Mouse (Mus musculus) CD8-positive naive resting alpha-beta T cell, adult 2 months (primary cell): ENCODE data around the gene Pde8b.

Source experiments
- DNase-seq, 2 experiments: peaks; one replicate each; pipeline ENCODE4 v3.0.0; 2022; ENCODE audit warnings: low read depth in 2 of 2, low spot score in 2 of 2

Gene Pde8b

GRCm38 (mm10) chr13:95032127-95032831 is 217.9 kb downstream of the Pde8b start:
- no peak for DNase-seq

DNA sequence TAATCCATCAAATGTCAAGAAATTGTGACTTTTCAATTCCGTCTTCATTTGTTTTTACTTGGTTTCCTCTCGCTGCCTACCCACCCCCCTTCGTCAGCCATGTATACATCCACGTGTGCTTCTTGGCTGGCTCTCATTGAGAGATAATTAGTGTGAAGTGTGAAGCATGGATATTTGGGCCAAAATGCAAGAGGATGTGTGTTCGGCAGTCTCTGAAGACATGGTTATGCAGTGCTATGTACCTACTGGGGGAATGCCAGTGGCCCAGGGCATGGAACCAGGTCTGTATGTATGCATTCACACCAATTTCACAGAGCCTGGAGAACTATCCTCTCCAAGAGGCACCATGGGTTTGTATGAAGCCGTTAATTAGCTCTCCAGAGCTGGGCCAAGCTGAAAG is 219.3 kb downstream of the Pde8b start:
- no peak for DNase-seq

DNA sequence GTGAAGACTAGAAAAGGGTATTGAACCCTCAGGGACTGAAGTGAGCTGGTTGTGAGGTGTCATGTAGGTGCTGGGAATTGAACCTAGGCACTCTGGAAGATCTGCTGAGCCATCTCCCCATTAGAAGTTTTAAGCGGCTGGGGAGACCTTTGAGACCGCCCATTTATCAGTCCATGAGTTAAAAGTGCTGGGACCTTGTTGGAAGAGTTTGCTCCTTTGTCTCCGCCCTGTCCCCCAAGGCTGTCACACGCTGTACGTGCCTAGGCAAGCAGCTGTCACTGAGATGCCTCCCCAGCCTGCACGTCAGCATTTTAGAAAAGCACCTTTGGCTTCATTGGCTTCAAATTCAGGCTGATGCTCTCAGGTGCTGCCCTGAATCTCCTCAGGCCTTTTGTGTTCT is 229.9 kb downstream of the Pde8b start:
- no peak for DNase-seq

- DNase-seq: no peak
These were observed 230.8 kb downstream of the Pde8b start for GRCm38 (mm10) chr13:95019345-95019744.

DNA sequence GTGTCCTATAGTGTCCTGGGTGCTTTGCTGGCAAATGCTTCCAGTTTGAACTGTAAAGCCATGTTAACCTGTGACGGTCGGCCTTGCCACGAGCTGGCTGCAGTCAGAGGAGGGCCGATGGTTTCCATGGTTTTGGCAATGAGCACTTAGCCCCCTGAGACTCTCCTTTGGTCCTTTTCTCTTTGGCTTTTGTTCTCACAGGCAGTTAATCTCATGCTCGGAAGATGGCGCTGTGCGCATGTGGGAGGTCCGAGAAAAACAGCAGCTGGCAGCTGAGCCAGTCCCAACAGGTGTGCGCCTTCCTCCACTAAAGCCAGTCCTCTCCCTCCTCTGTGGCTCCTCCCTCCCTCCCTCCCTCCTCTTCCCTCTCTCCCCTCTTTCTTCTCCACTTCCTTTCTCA is 232.2 kb downstream of the Pde8b start:
- DNase-seq: peak in 1 of 2 experiments; percentile 5

- DNase-seq: no peak
These were observed 232.9 kb downstream of the Pde8b start for GRCm38 (mm10) chr13:95017278-95017677.

DNA sequence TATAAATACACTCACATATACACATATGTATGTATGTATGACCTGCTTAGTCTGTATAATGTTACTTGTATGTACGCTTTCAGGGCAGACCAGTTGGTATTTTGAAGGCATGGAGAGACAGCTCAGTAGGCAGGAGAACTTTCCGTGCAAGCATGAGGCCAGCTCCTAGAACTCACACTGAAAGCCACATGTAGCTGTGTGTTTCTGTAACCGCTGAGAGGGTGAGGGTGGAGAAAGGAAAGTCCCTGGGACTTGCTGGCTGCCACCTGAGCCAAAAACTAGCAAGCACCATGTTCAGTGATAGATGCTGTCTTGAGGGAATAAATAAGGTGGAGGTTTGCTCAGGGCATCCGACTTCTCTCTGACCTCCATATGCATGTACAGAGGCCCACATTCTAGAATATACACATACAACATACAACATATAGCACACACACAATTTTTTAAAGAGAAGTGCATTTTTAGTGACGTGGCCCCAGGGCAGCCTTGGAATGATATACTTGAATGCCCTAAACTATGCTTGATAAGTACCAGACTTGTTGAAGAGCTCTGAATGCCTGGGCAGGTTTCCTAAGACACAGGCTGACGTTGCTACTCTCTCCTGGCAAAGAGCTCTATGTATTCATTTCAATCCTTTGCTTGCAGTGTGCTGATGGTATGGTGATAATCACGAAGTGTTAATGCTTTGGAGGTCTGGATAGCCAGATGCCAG is 238.4 kb downstream of the Pde8b start:
- DNase-seq: no peak

GRCm38 (mm10) chr13:95009261-95009660 is 240.9 kb downstream of the Pde8b start:
- DNase-seq: no peak

DNA sequence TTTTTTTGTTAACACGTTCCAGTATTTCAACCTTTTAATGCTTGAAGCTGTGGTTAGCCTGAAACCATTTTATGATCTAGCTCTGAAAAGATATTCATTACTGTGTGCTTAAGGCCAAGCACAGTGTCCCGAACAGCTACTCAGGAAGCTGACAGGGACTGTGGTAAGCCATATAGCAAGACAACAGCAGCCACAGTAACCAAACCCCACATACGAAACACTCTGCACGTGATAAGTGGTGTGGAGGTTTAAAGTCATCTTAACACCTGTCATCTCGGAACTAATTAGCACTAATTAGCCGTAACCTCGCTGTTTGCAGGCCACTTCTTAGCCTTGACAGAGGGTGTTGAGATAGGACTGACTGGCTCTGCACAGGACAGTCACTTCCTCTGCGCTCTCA is 242.9 kb downstream of the Pde8b start:
- no peak for DNase-seq

DNA sequence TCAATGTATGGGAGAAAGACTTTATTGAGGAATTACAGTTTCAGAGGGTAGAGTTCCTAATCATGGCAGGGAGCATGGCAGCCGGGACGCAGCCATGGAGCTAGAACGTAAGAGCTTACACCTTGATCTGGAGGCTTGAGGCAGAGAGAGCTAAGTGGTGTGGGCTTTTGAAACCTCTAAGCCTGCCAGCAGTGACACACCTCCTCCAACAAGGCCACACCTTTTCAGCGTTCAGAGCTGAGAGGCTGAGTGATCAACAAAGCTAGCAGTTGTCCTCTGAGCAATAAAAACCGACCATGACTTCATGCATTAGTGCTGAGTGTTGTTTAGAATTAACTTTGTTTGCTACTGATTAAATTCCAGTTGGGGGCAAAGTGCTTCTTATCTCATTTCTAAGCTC is 259.6 kb downstream of the Pde8b start:
- DNase-seq: no peak

DNA sequence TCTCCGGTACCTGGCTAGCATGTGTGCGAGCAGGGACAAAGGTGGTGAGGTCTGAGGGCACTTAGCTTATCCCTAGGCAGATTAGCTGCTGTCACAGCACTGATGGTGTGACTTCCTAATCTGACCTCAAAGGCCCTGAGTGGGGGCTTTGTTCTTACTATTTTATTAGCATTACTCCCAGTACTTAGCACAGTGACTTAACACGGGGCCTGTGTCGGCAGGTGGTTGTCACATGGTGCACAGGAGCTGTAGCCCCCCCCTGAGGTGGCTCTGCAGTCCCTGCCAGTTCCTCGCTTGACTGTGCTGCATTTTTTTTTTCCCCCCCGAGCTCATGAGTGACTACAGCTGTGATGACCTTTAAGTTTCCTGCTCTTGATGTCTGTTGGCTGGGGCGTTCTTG is 271.1 kb downstream of the Pde8b start:
- DNase-seq: no peak

GRCm38 (mm10) chr13:94976219-94977186 is 273.6 kb downstream of the Pde8b start, which contains the start of gene Wdr41:
Wdr41 (plus strand) TSS chr13:94976344.
- DNase-seq: peak; percentile 84

DNA sequence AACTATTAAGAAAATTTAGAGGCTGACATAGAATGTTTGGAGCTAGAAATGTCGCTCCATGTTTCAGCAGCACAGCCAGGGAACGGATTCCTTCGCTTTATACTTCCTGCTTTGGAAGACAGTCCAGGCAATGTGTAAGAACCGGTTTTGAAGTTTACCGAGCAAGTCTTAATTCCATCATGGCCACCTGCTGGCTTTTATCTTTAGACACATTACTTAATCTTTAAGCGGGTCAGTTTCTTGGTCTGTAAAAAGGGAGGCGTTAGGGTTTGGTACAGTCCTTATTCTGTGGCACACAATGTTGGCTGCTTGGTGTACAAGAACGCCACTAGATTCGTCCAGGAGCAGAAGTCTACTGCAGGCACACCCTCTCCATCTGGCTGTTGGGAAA is 274.3 kb downstream of the Pde8b start:
- no peak for DNase-seq
